Mouse (Mus musculus): Measurements from ENCODE around the gene Fam83g. TPM values are rescaled to one million over a fixed set of nuclear protein-coding genes. Genes with fewer than 3 reads are reported as not detected.

The Fam83g gene
- polyA plus RNA-seq, 1 experiment = not detected

GRCm38 (mm10) chr11:61714346-61715117, 30.6 kb downstream of the Fam83g start:
- TF ChIP-seq CTCF (IDR thresholded peaks at IDR 0.05; ENCODE audit: insufficient read depth, low read depth, low read length) = no peak
- no peak for TF ChIP-seq POLR2A (IDR thresholded peaks at IDR 0.05; ENCODE audit: insufficient read depth, low read depth, low read length)
- Histone ChIP-seq H3K27ac (ENCODE audit: insufficient read depth, low read depth, low read length) (no peak overlapping the region), H3K4me3 (ENCODE audit: insufficient read depth, low read depth, low read length) (no peak overlapping the region), H3K4me1 (ENCODE audit: control insufficient read depth, insufficient read depth, low read length) (peaks cover 11% of the 10 kb centered on the region)
- 43% methylated on average over 11 of the region's 11 CpGs for WGBS

GRCm38 (mm10) chr11:61715130-61715529, 31.2 kb downstream of the Fam83g start:
- Histone ChIP-seq H3K27ac (ENCODE audit: insufficient read depth, low read depth, low read length) (no peak overlapping the region), H3K4me1 (ENCODE audit: control insufficient read depth, insufficient read depth, low read length) (peaks cover 11% of the 10 kb centered on the region), H3K4me3 (ENCODE audit: insufficient read depth, low read depth, low read length) (no peak overlapping the region)
- TF ChIP-seq POLR2A (IDR thresholded peaks at IDR 0.05; ENCODE audit: insufficient read depth, low read depth, low read length) (no peak), CTCF (IDR thresholded peaks at IDR 0.05; ENCODE audit: insufficient read depth, low read depth, low read length) (no peak)
- 59% methylated on average over 6 of the region's 6 CpGs for WGBS

DNA sequence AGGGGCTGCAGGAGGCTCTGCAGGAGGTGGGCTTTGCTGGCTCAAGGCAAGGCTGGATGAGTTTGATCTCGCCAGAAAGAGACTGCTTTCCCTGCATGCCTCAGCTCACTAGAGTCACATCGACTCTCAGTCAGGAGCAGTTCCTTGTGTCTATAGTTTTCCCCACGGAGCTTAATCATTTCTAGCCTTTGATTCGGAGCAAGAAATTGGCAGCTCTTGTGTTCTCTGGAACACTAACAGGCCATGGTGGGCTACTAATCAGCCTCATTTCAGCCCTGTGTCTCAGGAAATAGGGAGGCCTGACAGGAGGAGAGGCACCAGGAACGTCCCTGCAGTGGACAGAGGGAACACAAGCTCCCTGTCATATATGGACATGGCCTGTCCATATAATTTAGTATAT, 34.1 kb downstream of the Fam83g start:
- Histone ChIP-seq H3K4me1 (ENCODE audit: control insufficient read depth, insufficient read depth, low read length) (peaks cover 9% of the 10 kb centered on the region), H3K4me3 (ENCODE audit: insufficient read depth, low read depth, low read length) (no peak overlapping the region), H3K27ac (ENCODE audit: insufficient read depth, low read depth, low read length) (no peak overlapping the region)
- 51% methylated on average over 5 of the region's 5 CpGs for WGBS
- no peak for TF ChIP-seq CTCF (IDR thresholded peaks at IDR 0.05; ENCODE audit: insufficient read depth, low read depth, low read length)
- TF ChIP-seq POLR2A (IDR thresholded peaks at IDR 0.05; ENCODE audit: insufficient read depth, low read depth, low read length) = no peak

GRCm38 (mm10) chr11:61719387-61719786, 35.5 kb downstream of the Fam83g start:
- WGBS = 77% methylated on average over 3 of the region's 3 CpGs
- Histone ChIP-seq H3K4me3 (ENCODE audit: insufficient read depth, low read depth, low read length) (no peak overlapping the region), H3K4me1 (ENCODE audit: control insufficient read depth, insufficient read depth, low read length) (peaks cover 1% of the 10 kb centered on the region; the same call in 1 of the 2 replicates), H3K27ac (ENCODE audit: insufficient read depth, low read depth, low read length) (no peak overlapping the region)
- TF ChIP-seq CTCF (IDR thresholded peaks at IDR 0.05; ENCODE audit: insufficient read depth, low read depth, low read length) (no peak), POLR2A (IDR thresholded peaks at IDR 0.05; ENCODE audit: insufficient read depth, low read depth, low read length) (no peak)

GRCm38 (mm10) chr11:61719826-61720225, 35.9 kb downstream of the Fam83g start:
- TF ChIP-seq CTCF (IDR thresholded peaks at IDR 0.05; ENCODE audit: insufficient read depth, low read depth, low read length) = no peak
- no peak for TF ChIP-seq POLR2A (IDR thresholded peaks at IDR 0.05; ENCODE audit: insufficient read depth, low read depth, low read length)
- WGBS = 76% methylated on average over 8 of the region's 8 CpGs
- H3K4me1 ChIP-seq (ENCODE audit: control insufficient read depth, insufficient read depth, low read length) = no peaks in the 10 kb centered on the region
- H3K4me3 ChIP-seq (ENCODE audit: insufficient read depth, low read depth, low read length) = no peak overlapping the region
- H3K27ac ChIP-seq (ENCODE audit: insufficient read depth, low read depth, low read length) = no peak overlapping the region

DNA sequence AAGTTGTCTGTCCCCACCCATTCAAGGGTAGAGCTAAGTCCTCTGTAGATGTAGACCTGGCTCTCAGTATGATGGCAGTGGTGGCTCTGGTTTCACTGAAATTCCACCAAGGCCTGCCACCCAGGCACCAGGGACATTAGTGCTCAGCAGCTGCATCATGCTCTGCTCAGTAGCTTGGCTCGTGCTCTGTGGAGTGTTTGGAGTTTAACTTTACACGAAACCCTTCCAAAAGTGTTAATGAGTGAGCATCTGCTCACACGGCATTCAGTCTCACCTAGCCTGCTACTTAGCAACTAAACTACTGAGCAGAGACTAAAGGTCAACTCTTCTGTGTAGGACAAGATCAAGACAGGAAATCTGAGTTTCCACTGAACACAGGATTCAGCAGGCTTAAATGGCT, 36.7 kb downstream of the Fam83g start, which contains the start of gene Slc5a10:
Gene Slc5a10, minus strand, starts transcription at position 191 of the 400 bp plus-strand sequence.
- Histone ChIP-seq H3K4me3 (ENCODE audit: insufficient read depth, low read depth, low read length) (no peak within 1 kb of the TSS), H3K27ac (ENCODE audit: insufficient read depth, low read depth, low read length) (no peak within 1 kb of the TSS), H3K4me1 (ENCODE audit: control insufficient read depth, insufficient read depth, low read length) (no peaks in the 10 kb centered on the region)
- TF ChIP-seq CTCF (IDR thresholded peaks at IDR 0.05; ENCODE audit: insufficient read depth, low read depth, low read length) (no peak), POLR2A (IDR thresholded peaks at IDR 0.05; ENCODE audit: insufficient read depth, low read depth, low read length) (no peak)
- 86% methylated on average over 3 of the region's 3 CpGs for WGBS

- WGBS = 86% methylated on average over 5 of the region's 5 CpGs
- TF ChIP-seq POLR2A (IDR thresholded peaks at IDR 0.05; ENCODE audit: insufficient read depth, low read depth, low read length) (no peak), CTCF (IDR thresholded peaks at IDR 0.05; ENCODE audit: insufficient read depth, low read depth, low read length) (no peak)
Observed at GRCm38 (mm10) chr11:61722077-61722476, 38.2 kb downstream of the Fam83g start.

DNA sequence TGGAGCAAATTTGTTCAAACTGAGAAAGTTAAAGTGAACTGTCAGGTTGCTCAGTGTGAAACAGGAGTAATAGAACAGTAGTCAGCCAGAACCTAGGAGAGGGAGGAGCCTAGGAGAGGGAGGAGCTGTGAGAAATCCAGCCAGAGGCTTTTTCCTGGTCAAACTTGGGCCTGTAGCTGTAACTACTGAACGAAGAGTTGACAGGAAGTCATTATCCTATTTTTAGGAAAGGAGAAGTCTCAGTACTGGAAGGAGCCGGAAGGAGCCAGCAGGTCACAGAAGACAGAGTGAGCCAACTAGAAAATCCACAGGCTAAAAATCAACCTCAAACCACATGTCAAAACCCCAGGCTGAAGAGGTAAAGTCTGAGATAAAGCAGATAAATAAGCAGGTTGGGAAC, 44.1 kb downstream of the Fam83g start:
- Histone ChIP-seq H3K27ac (ENCODE audit: insufficient read depth, low read depth, low read length) (no peak overlapping the region), H3K4me3 (ENCODE audit: insufficient read depth, low read depth, low read length) (no peak overlapping the region), H3K4me1 (ENCODE audit: control insufficient read depth, insufficient read depth, low read length) (no peaks in the 10 kb centered on the region)
- WGBS = 41% methylated on average over 2 of the region's 2 CpGs
- no peak for TF ChIP-seq POLR2A (IDR thresholded peaks at IDR 0.05; ENCODE audit: insufficient read depth, low read depth, low read length)
- TF ChIP-seq CTCF (IDR thresholded peaks at IDR 0.05; ENCODE audit: insufficient read depth, low read depth, low read length) = no peak

More at GRCm38 (mm10) chr11:61722077-61722476, 38.2 kb downstream of the Fam83g start:
- H3K4me3 ChIP-seq (ENCODE audit: insufficient read depth, low read depth, low read length) = no peak overlapping the region
- H3K4me1 ChIP-seq (ENCODE audit: control insufficient read depth, insufficient read depth, low read length) = no peaks in the 10 kb centered on the region
- H3K27ac ChIP-seq (ENCODE audit: insufficient read depth, low read depth, low read length) = no peak overlapping the region

DNA sequence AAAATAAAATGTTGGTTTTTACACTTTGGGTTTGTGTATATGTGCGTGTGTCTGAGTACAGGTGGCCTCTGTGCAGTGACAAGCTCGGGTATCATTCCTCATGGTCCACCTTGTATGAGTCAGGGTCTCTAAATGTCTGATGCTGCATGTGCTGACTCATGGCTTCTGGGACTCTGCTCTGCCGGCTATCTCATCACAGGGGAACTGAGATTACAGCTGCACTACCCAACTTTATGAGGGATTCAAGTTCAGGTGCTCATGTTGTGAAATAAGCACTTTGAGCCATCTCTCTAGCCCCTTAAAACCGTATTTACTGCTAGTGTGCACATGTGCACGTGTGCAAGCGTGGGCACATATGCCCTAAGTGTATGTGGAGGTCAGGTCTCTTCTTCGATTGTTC, 48.8 kb downstream of the Fam83g start:
- H3K4me3 ChIP-seq (ENCODE audit: insufficient read depth, low read depth, low read length) = no peak overlapping the region
- TF ChIP-seq CTCF (IDR thresholded peaks at IDR 0.05; ENCODE audit: insufficient read depth, low read depth, low read length) (no peak), POLR2A (IDR thresholded peaks at IDR 0.05; ENCODE audit: insufficient read depth, low read depth, low read length) (no peak)
- no peaks in the 10 kb centered on the region for H3K4me1 ChIP-seq (ENCODE audit: control insufficient read depth, insufficient read depth, low read length)
- WGBS = 83% methylated on average over 7 of the region's 7 CpGs
- no peak overlapping the region for H3K27ac ChIP-seq (ENCODE audit: insufficient read depth, low read depth, low read length)
